Mouse (Mus musculus) ES-Bruce4 (cell line): ENCODE measurements around the gene Wrap53. TPM values are rescaled to one million over a fixed set of nuclear protein-coding genes. Genes with fewer than 3 reads are reported as not detected.
A peak's percentile ranks its signal among the peaks of the same experiment; 100 is the strongest.

Experiments used
- H3K27ac ChIP-seq: 2 replicates; pipeline ENCODE4 v1.5.1; 2012; ENCODE audit warnings: low read length, inconsistent platforms; ENCODE audit not compliant: insufficient read depth
- H3K27me3 ChIP-seq: 2 replicates; pipeline ENCODE4 v1.6.1; 2012; ENCODE audit warnings: mild to moderate bottlenecking, low read length, inconsistent platforms; ENCODE audit not compliant: control insufficient read depth, poor library complexity, insufficient read depth, severe bottlenecking
- H3K36me3 ChIP-seq: 2 replicates; pipeline ENCODE4 v1.6.1; 2012; ENCODE audit warnings: inconsistent platforms, mild to moderate bottlenecking, low read length, moderate library complexity; ENCODE audit not compliant: control insufficient read depth, poor library complexity, insufficient read depth, severe bottlenecking
- H3K4me1 ChIP-seq: one replicate; pipeline ENCODE4 v1.8.1; 2011; ENCODE audit warnings: low read length; ENCODE audit not compliant: control insufficient read depth, insufficient read depth
- H3K4me3 ChIP-seq: 2 replicates; pipeline ENCODE4 v1.5.1; 2011; ENCODE audit warnings: low read depth, mild to moderate bottlenecking, low read length
- H3K9ac ChIP-seq: 2 replicates; pipeline ENCODE4 v1.6.1; 2012; ENCODE audit warnings: low read depth, mild to moderate bottlenecking, inconsistent platforms; ENCODE audit not compliant: poor library complexity, severe bottlenecking
- H3K9me3 ChIP-seq: replicated peaks from 2 replicates; pipeline ENCODE4 v1.6.1; 2012; ENCODE audit warnings: mild to moderate bottlenecking, low read length, inconsistent platforms; ENCODE audit not compliant: control insufficient read depth, poor library complexity, insufficient read depth, severe bottlenecking
- CTCF ChIP-seq: IDR thresholded peaks from one replicate; pipeline ENCODE4 v1.8.1; 2011; ENCODE audit warnings: low read depth, low read length
- EP300 ChIP-seq: IDR thresholded peaks from 2 replicates; pipeline ENCODE4 v1.6.1; 2011; ENCODE audit warnings: low read depth, low read length; ENCODE audit not compliant: insufficient read depth
- POLR2A ChIP-seq: IDR thresholded peaks from one replicate; pipeline ENCODE4 v1.8.1; 2011; ENCODE audit warnings: low read length; ENCODE audit not compliant: insufficient read depth
- polyA plus RNA-seq: library from polyadenylated mRNA; stranded (reverse); fragments of >200 nt; gene quantifications from 2 replicates; pipeline ENCODE4 v1.2.4, GENCODE M21; 2011; ENCODE audit warnings: low read depth; ENCODE audit not compliant: missing spikeins, insufficient read depth, insufficient read length

The Wrap53 gene
- polyA plus RNA-seq, 1 experiment = 10.3 TPM

DNA sequence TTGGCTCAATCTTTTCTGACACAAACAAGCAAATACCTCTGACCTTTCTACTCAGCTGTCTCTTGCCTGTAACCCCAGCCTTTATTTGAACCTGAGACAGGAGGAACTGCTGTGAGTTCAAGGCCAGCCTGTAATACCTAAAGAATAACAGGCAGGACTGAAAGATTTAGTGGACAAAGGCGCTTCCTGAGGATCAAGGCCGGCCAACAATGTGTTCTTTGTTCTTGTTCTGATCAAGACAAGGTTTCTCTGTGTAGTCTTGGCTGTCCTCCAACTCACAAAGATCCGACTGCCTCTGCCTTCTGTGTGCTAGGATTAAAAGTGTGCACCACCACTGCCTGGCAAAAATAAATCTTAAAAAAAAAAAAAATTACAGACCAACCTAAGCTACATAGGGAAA lies 15.7 kb downstream of the Wrap53 start:
- H3K36me3 ChIP-seq = peaks cover 24% of the 10 kb centered on the region
- peaks cover 12% of the 10 kb centered on the region for H3K4me1 ChIP-seq
- no peaks in the 10 kb centered on the region for H3K9me3 ChIP-seq
- 0 out of 2 replicates have a peak, but pooled peaks have one; percentile 28 for TF ChIP-seq EP300
- TF ChIP-seq POLR2A = no peak
- H3K4me3 ChIP-seq = no peak overlapping the region
- H3K27me3 ChIP-seq = no peaks in the 10 kb centered on the region
- no peak overlapping the region for H3K9ac ChIP-seq
- peak overlapping the region; percentile 35; the same call in 1 of the 2 replicates for H3K27ac ChIP-seq

DNA sequence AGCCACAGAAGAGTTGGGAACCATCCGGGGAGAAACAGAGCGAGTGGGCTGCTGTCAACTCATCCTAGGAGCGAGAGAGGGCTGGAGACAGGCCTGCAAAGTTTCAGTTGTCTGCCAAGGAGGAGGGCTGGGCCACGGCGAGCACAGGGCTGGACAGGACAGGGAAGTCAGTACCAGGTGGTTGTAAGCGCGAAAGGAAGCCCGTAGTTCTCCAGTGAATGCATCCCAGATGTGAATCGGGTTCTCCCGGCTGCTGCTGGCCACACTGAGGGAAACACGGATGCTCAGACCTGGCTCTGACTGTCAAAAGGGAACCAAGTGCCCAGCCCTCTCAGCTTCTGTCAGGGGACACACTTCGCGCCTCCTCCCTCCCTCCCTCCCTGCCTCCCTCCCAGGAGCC lies 16.7 kb downstream of the Wrap53 start:
- TF ChIP-seq POLR2A (no peak), CTCF (no peak), EP300 (no peak)
- peaks cover 19% of the 10 kb centered on the region for H3K36me3 ChIP-seq
- H3K4me3 ChIP-seq = no peak overlapping the region
- no peak overlapping the region for H3K9ac ChIP-seq
- H3K9me3 ChIP-seq = no peaks in the 10 kb centered on the region
- peaks cover 12% of the 10 kb centered on the region for H3K4me1 ChIP-seq
- no peak overlapping the region for H3K27ac ChIP-seq
- no peaks in the 10 kb centered on the region for H3K27me3 ChIP-seq

GRCm38 (mm10) chr11:69560896-69561854 lies 18.9 kb downstream of the Wrap53 start:
- Histone ChIP-seq H3K27me3 (no peaks in the 10 kb centered on the region), H3K4me3 (no peak overlapping the region)

DNA sequence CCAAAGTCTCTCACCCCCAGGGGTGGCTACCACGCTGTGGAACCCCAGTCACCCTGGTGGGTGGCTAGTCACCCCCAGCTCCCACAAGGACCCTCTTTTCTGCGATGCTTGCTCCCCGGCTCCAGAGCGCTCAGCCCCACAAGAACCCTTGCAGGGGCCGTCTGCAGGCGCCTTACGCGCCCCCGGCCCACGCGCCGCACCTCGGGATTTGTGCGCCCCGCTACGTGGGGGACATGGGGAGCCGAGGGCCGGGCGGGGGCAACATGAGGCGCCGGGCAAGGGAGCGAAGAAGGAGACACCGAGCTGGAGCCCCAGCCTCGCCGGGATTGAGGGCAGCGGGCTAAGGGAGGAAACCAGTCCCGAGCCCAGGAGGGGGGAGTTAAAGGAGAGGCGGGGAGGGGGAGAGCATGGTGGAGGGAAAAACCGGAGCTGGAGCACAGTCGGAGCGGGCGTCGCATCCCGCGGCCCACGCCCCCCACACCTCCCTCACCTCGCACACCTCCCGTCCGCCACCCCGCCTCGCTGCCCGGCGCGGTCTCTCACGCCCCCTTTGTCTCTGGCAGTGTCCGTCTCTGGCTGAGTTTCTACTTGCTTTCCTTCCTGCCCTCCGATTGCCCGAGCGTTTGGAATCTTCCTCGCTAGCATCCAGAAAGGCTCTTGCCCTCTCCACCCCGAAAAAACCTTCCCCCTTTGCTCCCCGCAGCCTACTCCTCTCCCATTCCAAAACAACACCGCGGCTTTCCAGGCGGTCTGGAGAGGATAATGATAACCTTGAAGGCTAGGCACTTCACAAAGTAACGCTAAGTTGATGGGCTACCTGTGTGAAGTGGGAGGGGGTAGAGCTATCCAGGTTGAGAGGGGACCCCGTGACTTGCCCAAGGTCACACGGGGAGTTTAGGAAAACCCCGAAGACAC lies 19.9 kb downstream of the Wrap53 start, which contains the start of gene Efnb3:
TSS of gene Efnb3 (minus strand) at position 355 of the 915 bp plus-strand sequence.
- TF ChIP-seq EP300 = peak; percentile 14; the same call in 1 of the 2 replicates
- no peak for TF ChIP-seq CTCF
- H3K4me3 ChIP-seq = peak within 1 kb of the TSS; percentile 48
- no peak within 1 kb of the TSS for H3K27ac ChIP-seq
- peak within 1 kb of the TSS; percentile 57 for H3K9ac ChIP-seq
- peaks cover 11% of the 10 kb centered on the region for H3K36me3 ChIP-seq
- no peaks in the 10 kb centered on the region for H3K9me3 ChIP-seq
- H3K27me3 ChIP-seq = no peaks in the 10 kb centered on the region
- H3K4me1 ChIP-seq = peaks cover 13% of the 10 kb centered on the region

More at GRCm38 (mm10) chr11:69560896-69561854, 18.9 kb downstream of the Wrap53 start:
- H3K36me3 ChIP-seq = peaks cover 16% of the 10 kb centered on the region
- H3K27ac ChIP-seq = no peak overlapping the region
- H3K9me3 ChIP-seq = no peaks in the 10 kb centered on the region
- H3K9ac ChIP-seq = no peak overlapping the region
- TF ChIP-seq CTCF = no peak
- TF ChIP-seq EP300 = no peak
- no peak for TF ChIP-seq POLR2A
- H3K4me1 ChIP-seq = peaks cover 15% of the 10 kb centered on the region

GRCm38 (mm10) chr11:69559183-69559582 lies 20.9 kb downstream of the Wrap53 start:
- Histone ChIP-seq H3K9ac (peak overlapping the region; percentile 57; the same call in 1 of the 2 replicates), H3K4me1 (peaks cover 13% of the 10 kb centered on the region), H3K36me3 (peaks cover 11% of the 10 kb centered on the region), H3K4me3 (no peak overlapping the region), H3K9me3 (no peaks in the 10 kb centered on the region), H3K27ac (no peak overlapping the region), H3K27me3 (no peaks in the 10 kb centered on the region)
- TF ChIP-seq CTCF (no peak), EP300 (no peak), POLR2A (no peak)
